Mouse (Mus musculus) heart, embryonic 12.5 days (tissue): ENCODE measurements at regions not wholly inside any gene's neighbourhood (a gene's known extent, or its start where the extent isn't known, plus 50 kb on each side); places are given as distances from the start of the nearest gene placed in this dataset.

ENCODE experiments used
- ATAC-seq: fragments of 200-750 bp; cut with Nextera tagmentation; 2 replicates; pipeline ENCODE4 v1.8.0; 2017; ENCODE audit warnings: moderate TSS enrichment, moderate library complexity; ENCODE audit not compliant: insufficient number of reproducible peaks, low FRiP score
- H3K27ac ChIP-seq: fragments of 300-500 bp; sonication (generic); 2 replicates; pipeline ENCODE4 v1.5.1; 2016; ENCODE audit warnings: mild to moderate bottlenecking, moderate library complexity; ENCODE audit not compliant: poor library complexity, severe bottlenecking
- H3K27me3 ChIP-seq: fragments of 300-500 bp; sonication (generic); replicated peaks from 2 replicates; pipeline ENCODE4 v1.6.1; 2016; ENCODE audit warnings: mild to moderate bottlenecking, moderate library complexity
- H3K36me3 ChIP-seq: fragments of 300-500 bp; sonication (generic); 2 replicates; pipeline ENCODE4 v1.6.1; 2016; ENCODE audit warnings: mild to moderate bottlenecking, moderate library complexity
- H3K4me1 ChIP-seq: fragments of 300-500 bp; sonication (generic); replicated peaks from 2 replicates; pipeline ENCODE4 v1.6.1; 2016; ENCODE audit warnings: mild to moderate bottlenecking
- H3K4me2 ChIP-seq: fragments of 300-500 bp; sonication (generic); 2 replicates; pipeline ENCODE4 v1.6.1; 2016; ENCODE audit warnings: mild to moderate bottlenecking, moderate library complexity
- H3K4me3 ChIP-seq: fragments of 300-500 bp; sonication (generic); 2 replicates; pipeline ENCODE4 v1.5.1; 2016; ENCODE audit warnings: mild to moderate bottlenecking
- H3K9ac ChIP-seq: fragments of 300-500 bp; sonication (generic); 2 replicates; pipeline ENCODE4 v1.6.1; 2016; ENCODE audit warnings: mild to moderate bottlenecking, moderate library complexity
- H3K9me3 ChIP-seq: fragments of 300-500 bp; sonication (generic); replicated peaks from 2 replicates; pipeline ENCODE4 v1.6.1; 2016; ENCODE audit warnings: mild to moderate bottlenecking, moderate library complexity
- WGBS: fragments of 180-500 bp; shearing (Covaris S2); methylation state at CpG from one replicate; pipeline ENCODE4 v1.1.7; 2016; 5-methylcytosine and 5-hydroxymethylcytosine counted together

- no peaks in the 10 kb centered on the region for H3K9me3 ChIP-seq
- H3K9ac ChIP-seq: no peak overlapping the region
- H3K27ac ChIP-seq: no peak overlapping the region
- H3K36me3 ChIP-seq: no peaks in the 10 kb centered on the region
- 81% methylated on average over 7 of the region's 7 CpGs for WGBS
- ATAC-seq: no peak
- no peak overlapping the region for H3K4me3 ChIP-seq
- H3K27me3 ChIP-seq: no peaks in the 10 kb centered on the region
- peaks cover 24% of the 10 kb centered on the region for H3K4me1 ChIP-seq
- no peak overlapping the region for H3K4me2 ChIP-seq
These were observed 280.3 kb downstream of the Ccdc91 start for GRCm38 (mm10) chr6:147755750-147756523.

- no peaks in the 10 kb centered on the region for H3K27me3 ChIP-seq
These were observed 283.9 kb downstream of the Ccdc91 start for GRCm38 (mm10) chr6:147759485-147759884.

GRCm38 (mm10) chr6:147760113-147760512, 284.5 kb downstream of the Ccdc91 start:
- peaks cover 10% of the 10 kb centered on the region for H3K4me1 ChIP-seq
- H3K27me3 ChIP-seq: no peaks in the 10 kb centered on the region
- no peaks in the 10 kb centered on the region for H3K36me3 ChIP-seq
- ATAC-seq: peak; percentile 68
- H3K9me3 ChIP-seq: no peaks in the 10 kb centered on the region
- H3K9ac ChIP-seq: no peak overlapping the region
- WGBS: 57% methylated on average over 2 of the region's 2 CpGs
- no peak overlapping the region for H3K4me3 ChIP-seq
- peak overlapping the region; percentile 57; the same call in 1 of the 2 replicates for H3K27ac ChIP-seq
- no peak overlapping the region for H3K4me2 ChIP-seq

More at GRCm38 (mm10) chr6:147759485-147759884, 283.9 kb downstream of the Ccdc91 start:
- no peak for ATAC-seq
- no peak overlapping the region for H3K4me3 ChIP-seq
- H3K36me3 ChIP-seq: no peaks in the 10 kb centered on the region
- peaks cover 10% of the 10 kb centered on the region for H3K4me1 ChIP-seq
- no peak overlapping the region for H3K4me2 ChIP-seq
- H3K9me3 ChIP-seq: no peaks in the 10 kb centered on the region
- H3K9ac ChIP-seq: no peak overlapping the region
- peak overlapping the region; percentile 38; the same call in 1 of the 2 replicates for H3K27ac ChIP-seq
- WGBS: 49% methylated on average over 7 of the region's 7 CpGs

- Histone ChIP-seq H3K27me3 (no peaks in the 10 kb centered on the region), H3K9me3 (no peaks in the 10 kb centered on the region), H3K4me2 (no peak overlapping the region), H3K36me3 (no peaks in the 10 kb centered on the region), H3K4me1 (peaks cover under 1% of the 10 kb centered on the region; the same call in 1 of the 2 replicates), H3K4me3 (no peak overlapping the region), H3K9ac (no peak overlapping the region), H3K27ac (no peak overlapping the region)
- 63% methylated on average over 1 of the region's 1 CpGs for WGBS
- ATAC-seq: no peak
These were observed 281.8 kb upstream of the Far2 start for GRCm38 (mm10) chr6:147765241-147765640.

- H3K36me3 ChIP-seq: no peaks in the 10 kb centered on the region
- 74% methylated on average over 5 of the region's 5 CpGs for WGBS
- H3K27me3 ChIP-seq: no peaks in the 10 kb centered on the region
- H3K9me3 ChIP-seq: no peaks in the 10 kb centered on the region
- no peak for ATAC-seq
- peaks cover 3% of the 10 kb centered on the region for H3K4me1 ChIP-seq
- no peak overlapping the region for H3K9ac ChIP-seq
- no peak overlapping the region for H3K4me3 ChIP-seq
- no peak overlapping the region for H3K27ac ChIP-seq
- no peak overlapping the region for H3K4me2 ChIP-seq
These were observed 277.9 kb upstream of the Far2 start for GRCm38 (mm10) chr6:147769180-147769579.

- H3K4me3 ChIP-seq: no peak overlapping the region
- H3K27me3 ChIP-seq: no peaks in the 10 kb centered on the region
- no peak overlapping the region for H3K27ac ChIP-seq
- no peak overlapping the region for H3K9ac ChIP-seq
- no peaks in the 10 kb centered on the region for H3K9me3 ChIP-seq
- H3K4me1 ChIP-seq: peaks cover 3% of the 10 kb centered on the region
- no peak for ATAC-seq
- H3K4me2 ChIP-seq: no peak overlapping the region
- H3K36me3 ChIP-seq: no peaks in the 10 kb centered on the region
These were observed 277.0 kb upstream of the Far2 start for GRCm38 (mm10) chr6:147770034-147770433.

GRCm38 (mm10) chr6:147771411-147771810, 275.6 kb upstream of the Far2 start:
- ATAC-seq: no peak
- WGBS: 25% methylated on average over 4 of the region's 4 CpGs
- H3K9me3 ChIP-seq: no peaks in the 10 kb centered on the region
- H3K36me3 ChIP-seq: no peaks in the 10 kb centered on the region
- no peak overlapping the region for H3K4me3 ChIP-seq
- H3K27ac ChIP-seq: no peak overlapping the region
- H3K27me3 ChIP-seq: no peaks in the 10 kb centered on the region
- no peak overlapping the region for H3K4me2 ChIP-seq
- H3K4me1 ChIP-seq: peaks cover 3% of the 10 kb centered on the region
- H3K9ac ChIP-seq: no peak overlapping the region

- WGBS: 68% methylated on average over 10 of the region's 10 CpGs
- Histone ChIP-seq H3K4me1 (peaks cover 3% of the 10 kb centered on the region), H3K9me3 (no peaks in the 10 kb centered on the region), H3K36me3 (no peaks in the 10 kb centered on the region), H3K9ac (no peak overlapping the region), H3K27me3 (no peaks in the 10 kb centered on the region), H3K27ac (no peak overlapping the region), H3K4me2 (no peak overlapping the region), H3K4me3 (no peak overlapping the region)
- no peak for ATAC-seq
These were observed 273.2 kb upstream of the Far2 start for GRCm38 (mm10) chr6:147773904-147774303.

- H3K4me3 ChIP-seq: no peak overlapping the region
- no peaks in the 10 kb centered on the region for H3K9me3 ChIP-seq
- no peaks in the 10 kb centered on the region for H3K36me3 ChIP-seq
- no peak overlapping the region for H3K27ac ChIP-seq
- WGBS: 83% methylated on average over 6 of the region's 6 CpGs
- H3K4me2 ChIP-seq: no peak overlapping the region
- H3K4me1 ChIP-seq: peaks cover 3% of the 10 kb centered on the region
- H3K27me3 ChIP-seq: no peaks in the 10 kb centered on the region
- ATAC-seq: no peak
- no peak overlapping the region for H3K9ac ChIP-seq
These were observed 272.4 kb upstream of the Far2 start for GRCm38 (mm10) chr6:147774626-147775025.

GRCm38 (mm10) chr6:147779466-147779865, 267.6 kb upstream of the Far2 start:
- no peaks in the 10 kb centered on the region for H3K9me3 ChIP-seq
- WGBS: 82% methylated on average over 1 of the region's 1 CpGs
- no peak overlapping the region for H3K4me3 ChIP-seq
- H3K4me2 ChIP-seq: no peak overlapping the region
- ATAC-seq: no peak
- no peaks in the 10 kb centered on the region; the same call in 1 of the 2 replicates for H3K4me1 ChIP-seq
- no peaks in the 10 kb centered on the region for H3K36me3 ChIP-seq
- no peak overlapping the region for H3K27ac ChIP-seq
- H3K9ac ChIP-seq: no peak overlapping the region
- no peaks in the 10 kb centered on the region for H3K27me3 ChIP-seq

- WGBS: 65% methylated on average over 2 of the region's 2 CpGs
- no peak for ATAC-seq
These were observed 262.8 kb upstream of the Far2 start for GRCm38 (mm10) chr6:147784249-147784648.

GRCm38 (mm10) chr6:147784854-147785253, 262.2 kb upstream of the Far2 start:
- Histone ChIP-seq H3K9ac (no peak overlapping the region), H3K27ac (no peak overlapping the region), H3K9me3 (no peaks in the 10 kb centered on the region), H3K27me3 (no peaks in the 10 kb centered on the region), H3K4me1 (no peaks in the 10 kb centered on the region; the same call in 1 of the 2 replicates), H3K36me3 (no peaks in the 10 kb centered on the region), H3K4me2 (no peak overlapping the region), H3K4me3 (no peak overlapping the region)
- ATAC-seq: no peak
- 75% methylated on average over 6 of the region's 6 CpGs for WGBS

More at GRCm38 (mm10) chr6:147784249-147784648, 262.8 kb upstream of the Far2 start:
- H3K36me3 ChIP-seq: no peaks in the 10 kb centered on the region
- H3K4me3 ChIP-seq: no peak overlapping the region
- H3K9ac ChIP-seq: no peak overlapping the region
- H3K27me3 ChIP-seq: no peaks in the 10 kb centered on the region
- no peaks in the 10 kb centered on the region for H3K9me3 ChIP-seq
- H3K27ac ChIP-seq: no peak overlapping the region
- H3K4me2 ChIP-seq: no peak overlapping the region
- no peaks in the 10 kb centered on the region; the same call in 1 of the 2 replicates for H3K4me1 ChIP-seq
